Mouse (Mus musculus) lung, postnatal 36 days (tissue): ENCODE results near the gene Dcaf10.
"Not testable (repeated sequence)": the region's sequence is repeated elsewhere in the genome, so short reads cannot be mapped to it uniquely, and the experiment has no call there.

Experiments used
- DNase-seq: peaks from one replicate; pipeline ENCODE4 v3.0.0; 2022; ENCODE audit warnings: mixed read lengths

The Dcaf10 gene

DNA sequence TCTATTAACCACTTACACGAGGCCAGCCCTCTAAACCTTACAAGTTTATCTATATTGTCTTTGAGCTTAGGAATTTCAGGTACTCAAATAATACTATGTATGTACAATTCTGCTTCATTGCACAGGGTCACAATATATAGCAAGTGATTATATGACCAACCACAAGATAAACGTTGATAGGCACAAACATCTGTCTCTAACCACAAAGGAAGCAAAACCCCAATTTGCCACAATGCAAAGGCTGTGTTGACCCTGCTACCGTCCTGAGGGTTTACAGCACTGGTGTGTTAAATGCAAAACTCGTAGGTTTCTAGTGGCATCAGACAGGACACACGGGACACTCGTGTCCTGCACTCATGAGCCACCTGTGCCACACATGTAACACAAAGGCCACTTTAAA lies 54.3 kb downstream of the Dcaf10 start:
- not testable (repeated sequence) for DNase-seq

DNA sequence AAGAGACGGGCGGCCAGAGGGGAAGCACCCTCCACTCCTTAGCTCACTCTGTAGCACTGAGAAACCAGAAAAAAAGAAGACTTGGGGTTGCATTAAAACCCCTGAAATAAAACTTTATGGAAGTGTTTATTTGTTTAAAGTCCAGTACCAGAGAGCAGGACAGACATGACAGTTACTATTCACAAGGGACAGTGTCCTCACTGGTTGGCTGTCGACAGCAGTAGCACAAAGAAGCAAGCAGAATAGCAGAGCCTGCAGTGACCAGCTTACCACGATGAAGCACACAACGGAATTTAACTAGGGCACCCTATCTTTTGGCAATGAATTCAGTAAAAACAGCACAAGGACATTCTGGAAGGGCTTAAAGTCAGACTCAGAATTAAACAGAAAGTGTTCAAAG lies 56.4 kb downstream of the Dcaf10 start:
- DNase-seq: not testable (repeated sequence)

- DNase-seq: no peak
Observed at GRCm38 (mm10) chr4:45399421-45400210, 57.7 kb downstream of the Dcaf10 start.

DNA sequence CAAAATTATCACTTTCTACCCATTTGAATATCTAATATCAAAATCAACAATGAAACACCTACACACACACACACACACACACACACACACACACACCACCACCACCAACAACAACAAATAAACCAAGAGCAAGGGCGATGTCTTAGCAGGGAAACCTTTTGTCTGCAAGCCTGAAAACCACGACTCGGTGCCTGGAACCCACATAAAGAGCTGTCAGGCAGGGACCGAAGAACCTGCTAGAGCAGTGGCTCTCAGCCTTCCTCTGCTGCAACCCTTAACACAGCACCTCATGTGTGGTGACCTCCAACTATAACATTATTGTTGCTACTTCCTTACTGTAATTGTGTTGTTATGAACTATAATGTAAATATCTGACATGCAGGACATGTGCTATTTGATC lies 60.4 kb downstream of the Dcaf10 start:
- DNase-seq: no peak

GRCm38 (mm10) chr4:45402878-45403498 lies 61.1 kb downstream of the Dcaf10 start:
- DNase-seq: peak; percentile 77

DNA sequence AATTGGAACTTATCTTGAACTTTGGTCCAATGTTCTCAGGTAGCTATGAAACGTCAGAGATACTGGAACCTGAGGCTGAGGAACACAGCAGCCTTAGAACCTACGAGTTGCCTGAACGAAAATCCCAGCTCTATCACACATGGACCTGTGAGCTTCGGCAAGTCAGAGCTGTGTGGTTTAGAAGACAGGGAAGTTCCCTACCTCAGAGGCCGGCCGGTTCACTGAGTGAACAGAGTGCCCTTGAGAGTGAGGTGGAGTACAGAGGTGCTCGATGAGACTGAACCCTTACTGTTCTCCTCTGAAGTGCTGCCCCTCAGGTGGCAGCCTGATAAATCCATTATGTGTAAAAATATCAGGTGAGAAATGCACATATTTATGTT lies 61.6 kb downstream of the Dcaf10 start:
- peak; percentile 27 for DNase-seq

DNA sequence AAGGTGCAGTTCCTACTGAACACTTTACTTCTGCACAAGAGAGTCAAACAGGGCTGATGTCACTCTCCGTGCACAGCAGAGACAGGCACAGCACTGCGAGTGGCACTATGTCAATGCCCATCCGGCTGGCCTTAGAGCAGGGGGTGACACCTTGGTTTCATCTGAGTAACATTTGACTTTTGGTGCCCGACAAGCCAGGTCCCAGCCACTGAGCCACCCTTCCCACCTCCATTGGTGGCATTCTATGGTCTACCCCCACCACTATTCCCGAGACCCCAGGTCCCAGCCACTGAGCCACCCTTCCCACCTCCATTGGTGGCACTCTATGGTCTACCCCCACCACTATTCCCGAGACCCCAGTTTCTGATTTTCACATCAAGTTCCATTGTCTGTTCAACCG lies 62.2 kb downstream of the Dcaf10 start:
- no peak for DNase-seq

DNA sequence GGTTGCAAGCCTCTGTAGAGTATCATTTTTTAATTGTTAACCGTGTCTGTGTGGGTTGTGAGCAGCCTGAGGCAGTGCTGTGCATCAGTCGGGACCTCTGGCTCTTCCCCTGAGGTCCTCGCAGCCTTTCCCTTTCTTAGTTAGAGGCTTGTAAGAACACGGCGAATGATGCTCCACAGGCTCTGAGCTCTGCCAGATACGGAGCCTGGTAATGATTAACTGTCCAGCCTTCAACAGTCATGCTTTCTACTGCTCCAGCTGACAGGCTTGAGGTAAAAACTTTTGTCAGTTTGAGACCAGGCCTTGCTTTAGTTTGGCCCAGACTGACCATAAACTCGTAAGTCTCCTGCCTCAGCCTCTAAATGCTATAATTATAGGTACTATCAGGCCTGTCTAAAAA lies 63.4 kb downstream of the Dcaf10 start:
- DNase-seq: no peak

GRCm38 (mm10) chr4:45406397-45406796 lies 64.5 kb downstream of the Dcaf10 start:
- peak; percentile 30 for DNase-seq

- no peak for DNase-seq
Observed at GRCm38 (mm10) chr4:45407001-45407702, 65.3 kb downstream of the Dcaf10 start.

- DNase-seq: peak; percentile 63
Observed at GRCm38 (mm10) chr4:45407703-45408334, 65.9 kb downstream of the Dcaf10 start.

DNA sequence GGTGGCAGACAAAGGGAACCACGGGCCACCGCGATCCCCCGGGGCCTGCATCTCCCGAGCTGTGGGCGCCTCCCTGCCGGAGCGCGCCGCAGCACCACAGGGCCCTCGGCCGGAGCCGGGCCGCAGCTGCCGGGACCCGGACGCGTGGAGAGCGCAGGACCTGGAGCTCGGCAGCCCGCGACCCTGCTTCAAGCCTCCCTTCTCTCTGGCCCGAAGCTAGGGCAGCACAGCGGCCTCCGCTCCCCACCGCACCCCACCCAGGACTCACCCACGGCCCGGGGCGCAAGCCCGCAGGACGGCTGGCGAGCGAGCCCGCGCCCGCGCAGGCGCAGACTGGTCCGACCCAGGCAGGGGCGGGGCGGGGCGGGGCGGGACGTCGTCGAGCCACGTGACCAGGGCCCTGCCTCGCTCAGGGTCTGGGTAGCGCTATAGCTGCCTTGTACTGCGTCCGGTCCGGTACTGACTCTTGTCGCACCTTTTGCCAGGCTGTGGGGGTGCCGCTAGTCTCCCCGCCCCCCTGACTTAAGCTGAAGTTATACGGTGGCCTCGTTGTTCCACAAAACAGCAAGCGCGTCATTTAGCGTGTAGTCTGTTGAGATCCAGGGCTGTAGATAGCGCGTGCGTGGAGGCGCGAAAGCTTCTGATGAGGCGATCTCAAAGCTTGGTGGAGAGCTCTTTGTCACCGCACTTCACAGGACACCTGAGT lies 66.7 kb downstream of the Dcaf10 start, which contains the start of gene Slc25a51:
Gene Slc25a51 (minus strand): TSS at position 340 of the 706 bp plus-strand sequence.
- DNase-seq: peak; percentile 93

GRCm38 (mm10) chr4:45409270-45409669 lies 67.4 kb downstream of the Dcaf10 start:
- peak; percentile 96 for DNase-seq

- DNase-seq: no peak
Observed at GRCm38 (mm10) chr4:45411181-45411790, 69.4 kb downstream of the Dcaf10 start.

- no peak for DNase-seq
Observed at GRCm38 (mm10) chr4:45412433-45413192, 70.7 kb downstream of the Dcaf10 start.

- DNase-seq: peak; percentile 84
Observed at GRCm38 (mm10) chr4:45413674-45414338, 71.9 kb downstream of the Dcaf10 start.

GRCm38 (mm10) chr4:45416314-45416713 lies 74.4 kb downstream of the Dcaf10 start:
- no peak for DNase-seq

DNA sequence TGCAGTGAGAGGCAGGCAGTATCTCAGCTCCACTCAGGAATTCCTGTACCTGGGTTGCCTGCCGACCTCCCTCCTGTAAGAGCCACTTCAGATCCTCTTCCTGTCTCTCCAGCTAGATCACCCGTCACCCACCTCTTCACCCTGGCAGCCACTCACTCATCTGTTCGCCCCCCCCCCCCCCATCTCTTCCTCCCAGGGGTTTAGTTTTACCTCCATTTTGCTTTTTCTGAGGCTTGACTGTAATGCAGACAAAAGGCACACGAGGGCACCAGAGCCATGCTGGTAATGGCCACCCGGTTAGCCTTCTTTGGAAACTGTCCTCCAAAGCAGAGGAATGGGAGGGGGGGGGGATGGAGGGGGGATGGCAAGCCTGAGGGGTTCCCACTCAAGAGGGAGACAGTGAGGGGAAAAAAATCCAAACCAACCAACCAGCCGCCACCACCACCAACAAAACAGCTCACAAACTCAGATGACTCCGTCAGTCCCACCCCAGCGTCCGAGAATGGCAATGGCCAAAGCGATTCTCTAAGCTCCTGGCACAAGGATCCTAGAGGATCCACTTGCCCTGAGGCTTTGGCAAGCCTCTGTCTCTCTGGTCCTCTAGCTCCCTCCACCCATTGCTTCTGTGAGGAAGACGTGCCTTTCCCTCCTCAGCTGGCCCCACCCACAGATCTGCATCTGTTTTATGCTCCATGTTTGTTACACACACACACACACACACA lies 76.5 kb downstream of the Dcaf10 start:
- DNase-seq: peak; percentile 83

DNA sequence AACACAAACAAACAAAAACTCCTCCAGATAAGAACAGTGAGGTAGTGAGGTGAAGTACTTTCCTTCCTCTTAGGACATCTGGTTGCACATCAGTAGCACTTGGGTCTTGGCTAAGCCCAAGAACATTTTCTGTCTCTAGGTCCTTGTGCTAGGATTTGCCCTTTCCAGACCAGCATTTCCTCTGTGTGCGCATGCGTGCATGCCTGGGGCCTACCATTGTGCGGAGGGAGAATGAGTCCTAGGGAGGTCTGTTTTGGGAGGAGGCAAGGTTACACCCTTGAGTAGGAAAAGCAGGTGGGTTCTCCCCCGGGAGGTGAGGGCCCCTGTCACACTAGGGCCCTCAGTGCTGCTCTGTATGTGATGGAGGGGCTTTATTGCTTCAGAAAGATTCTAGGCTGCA lies 77.2 kb downstream of the Dcaf10 start:
- no peak for DNase-seq

GRCm38 (mm10) chr4:45420733-45421132 lies 78.8 kb downstream of the Dcaf10 start:
- no peak for DNase-seq
